Mouse (Mus musculus) liver, adult 2 months (tissue): ENCODE measurements around the gene H6pd. TPM values are rescaled to one million over a fixed set of nuclear protein-coding genes. Genes with fewer than 3 reads are reported as not detected.

Experiments used
- DNase-seq: peaks from one replicate; pipeline ENCODE4 v3.0.0-alpha.2; 2011; ENCODE audit warnings: low read depth, low spot score; ENCODE audit errors: extremely low read depth
- H3K27ac ChIP-seq: fragments of 200-500 bp; replicated peaks from 2 replicates; pipeline ENCODE4 v1.5.1; 2012; ENCODE audit warnings: low read depth, mild to moderate bottlenecking, control low read depth, inconsistent platforms, low read length; ENCODE audit not compliant: insufficient read depth
- H3K27me3 ChIP-seq: fragments of 200-500 bp; 2 replicates; pipeline ENCODE4 v1.6.1; 2012; ENCODE audit warnings: mild to moderate bottlenecking, moderate library complexity, low read length, inconsistent platforms; ENCODE audit not compliant: control insufficient read depth, insufficient read depth
- H3K36me3 ChIP-seq: fragments of 200-500 bp; 2 replicates; pipeline ENCODE4 v1.6.1; 2012; ENCODE audit warnings: low read length, inconsistent platforms; ENCODE audit not compliant: control insufficient read depth, insufficient read depth
- H3K4me1 ChIP-seq: fragments of 200-500 bp; 2 replicates; pipeline ENCODE4 v1.6.1; 2011; ENCODE audit warnings: low read length; ENCODE audit not compliant: control insufficient read depth, insufficient read depth
- H3K4me3 ChIP-seq: fragments of 200-500 bp; 2 replicates; pipeline ENCODE4 v1.5.1; 2011; ENCODE audit warnings: low read depth, mild to moderate bottlenecking, control low read depth, low read length, moderate library complexity; ENCODE audit not compliant: insufficient read depth
- H3K79me2 ChIP-seq: fragments of 200-500 bp; 2 replicates; pipeline ENCODE4 v1.6.1; 2012; ENCODE audit warnings: inconsistent platforms, mild to moderate bottlenecking, low read length, moderate library complexity; ENCODE audit not compliant: control insufficient read depth, insufficient read depth
- H3K9ac ChIP-seq: fragments of 200-500 bp; 2 replicates; pipeline ENCODE4 v1.6.1; 2012; ENCODE audit warnings: low read depth, mild to moderate bottlenecking, control low read depth, inconsistent platforms, low read length
- CTCF ChIP-seq: fragments of 200-500 bp; IDR thresholded peaks from 2 replicates; pipeline ENCODE4 v1.5.1; 2011; ENCODE audit warnings: low read depth, low read length, control low read depth
- POLR2A ChIP-seq: fragments of 200-500 bp; IDR thresholded peaks from 2 replicates; pipeline ENCODE4 v1.6.1; 2011; ENCODE audit warnings: low read length, control low read depth; ENCODE audit not compliant: insufficient read depth; ENCODE audit errors: extremely low read depth
- WGBS: fragments of 180-500 bp; shearing (Covaris S2); methylation state at CpG from one replicate; pipeline ENCODE4 v1.1.7; 2018; 5-methylcytosine and 5-hydroxymethylcytosine counted together
- polyA plus RNA-seq: library from polyadenylated mRNA; depleted of rRNA; stranded (reverse); fragments of >200 nt; gene quantifications from 2 replicates; pipeline ENCODE4 v1.2.3, GENCODE M21; 2012
- total RNA-seq: library from RNA; depleted of rRNA; stranded (reverse); fragments of >200 nt; gene quantifications from 2 replicates; pipeline ENCODE4 v1.2.3, GENCODE M21; 2014

Gene H6pd
- total and polyA plus RNA-seq, 2 experiments = 121 to 205 TPM

GRCm38 (mm10) chr4:150011564-150012321, 2.9 kb upstream of the H6pd start:
- peaks cover 32% of the 10 kb centered on the region for H3K4me1 ChIP-seq
- TF ChIP-seq CTCF (no peak), POLR2A (no peak)
- H3K36me3 ChIP-seq = no peaks in the 10 kb centered on the region
- no peaks in the 10 kb centered on the region; the same call in 1 of the 2 replicates for H3K79me2 ChIP-seq
- no peaks in the 10 kb centered on the region for H3K27me3 ChIP-seq
- no peak overlapping the region for H3K4me3 ChIP-seq
- peak overlapping the region; percentile 79 for H3K27ac ChIP-seq
- DNase-seq = peak; percentile 63
- WGBS = 31% methylated on average over 10 of the region's 10 CpGs
- no peak overlapping the region for H3K9ac ChIP-seq

GRCm38 (mm10) chr4:150010054-150010730, 1.4 kb upstream of the H6pd start:
- H3K4me1 ChIP-seq = peaks cover 40% of the 10 kb centered on the region

GRCm38 (mm10) chr4:150009587-150009930, 736 bp upstream of the H6pd start:
- peaks cover 16% of the 10 kb centered on the region for H3K79me2 ChIP-seq
- H3K36me3 ChIP-seq = no peaks in the 10 kb centered on the region
- 88% methylated on average over 6 of the region's 6 CpGs for WGBS
- no peak for TF ChIP-seq POLR2A
- TF ChIP-seq CTCF = no peak
- H3K27me3 ChIP-seq = no peaks in the 10 kb centered on the region
- peaks cover 42% of the 10 kb centered on the region for H3K4me1 ChIP-seq
- no peak overlapping the region for H3K9ac ChIP-seq
- no peak overlapping the region for H3K27ac ChIP-seq
- no peak for DNase-seq
- no peak overlapping the region for H3K4me3 ChIP-seq

More at GRCm38 (mm10) chr4:150010054-150010730, 1.4 kb upstream of the H6pd start:
- WGBS = 86% methylated on average over 6 of the region's 6 CpGs
- no peak overlapping the region for H3K9ac ChIP-seq
- no peak overlapping the region for H3K4me3 ChIP-seq
- H3K27ac ChIP-seq = no peak overlapping the region
- H3K36me3 ChIP-seq = no peaks in the 10 kb centered on the region
- no peak for DNase-seq
- peaks cover 10% of the 10 kb centered on the region for H3K79me2 ChIP-seq
- no peaks in the 10 kb centered on the region for H3K27me3 ChIP-seq
- TF ChIP-seq POLR2A = no peak
- no peak for TF ChIP-seq CTCF

GRCm38 (mm10) chr4:150008325-150008852, 434 bp downstream of the H6pd start:
- no peaks in the 10 kb centered on the region for H3K36me3 ChIP-seq
- H3K79me2 ChIP-seq = peaks cover 16% of the 10 kb centered on the region
- H3K27me3 ChIP-seq = no peaks in the 10 kb centered on the region
- WGBS = under 1% methylated on average over 42 of the region's 42 CpGs
- H3K9ac ChIP-seq = peak overlapping the region; percentile 80
- peak overlapping the region; percentile 64 for H3K4me3 ChIP-seq
- peak; percentile 70 for DNase-seq
- TF ChIP-seq POLR2A (0 out of 2 replicates have a peak, but pooled peaks have one; percentile 11), CTCF (peak; percentile 86)
- peak overlapping the region; percentile 94 for H3K27ac ChIP-seq
- H3K4me1 ChIP-seq = peaks cover 42% of the 10 kb centered on the region

GRCm38 (mm10) chr4:150007444-150007843, 1.4 kb downstream of the H6pd start:
- H3K79me2 ChIP-seq = peaks cover 17% of the 10 kb centered on the region
- peaks cover 38% of the 10 kb centered on the region for H3K4me1 ChIP-seq
- no peaks in the 10 kb centered on the region for H3K27me3 ChIP-seq
- TF ChIP-seq POLR2A (no peak), CTCF (no peak)
- H3K9ac ChIP-seq = peak overlapping the region; percentile 12
- peak; percentile 83 for DNase-seq
- H3K27ac ChIP-seq = peak overlapping the region; percentile 94
- no peaks in the 10 kb centered on the region for H3K36me3 ChIP-seq
- peak overlapping the region; percentile 3 for H3K4me3 ChIP-seq
- WGBS = 21% methylated on average over 3 of the region's 3 CpGs
